Mouse (Mus musculus): ENCODE measurements around the gene Ccdc88a.
"Not testable (repeated sequence)": the region's sequence is repeated elsewhere in the genome, so short reads cannot be mapped to it uniquely, and the experiment has no call there.

- not testable (repeated sequence) for TF ChIP-seq CTCF (IDR thresholded peaks at IDR 0.05; ENCODE audit: low read depth, low read length); GATA2 (IDR thresholded peaks at IDR 0.05; ENCODE audit: borderline replicate concordance, low read depth, low read length); TAL1 (conservative IDR thresholded peaks at IDR 0.05; ENCODE audit: low read depth, low read length); GATA1 (IDR thresholded peaks at IDR 0.05; ENCODE audit: borderline replicate concordance, low read length); POLR2AphosphoS5 (IDR thresholded peaks at IDR 0.05; ENCODE audit: insufficient replicate concordance, low read depth, low read length)
Measured at GRCm38 (mm10) chr11:29545150-29545752, 171.8 kb downstream of the Ccdc88a start.
